Mouse (Mus musculus) liver (tissue): ENCODE results near the gene Ifitm1.
A peak's percentile ranks its signal among the peaks of the same experiment; 100 is the strongest.
"Not testable (repeated sequence)": the region's sequence is repeated elsewhere in the genome, so short reads cannot be mapped to it uniquely, and the experiment has no call there.

Experiments used
- DNase-seq: peaks from one replicate; pipeline ENCODE4 v3.0.0-alpha.2; 2020; ENCODE audit warnings: mixed read lengths

Ifitm1 gene

GRCm38 (mm10) chr7:140951051-140951450 is 16.0 kb upstream of the Ifitm1 start:
- DNase-seq: no peak

GRCm38 (mm10) chr7:140951765-140952164 is 15.3 kb upstream of the Ifitm1 start:
- no peak for DNase-seq

GRCm38 (mm10) chr7:140952441-140952840 is 14.6 kb upstream of the Ifitm1 start:
- DNase-seq: no peak

- DNase-seq: no peak
Observed at GRCm38 (mm10) chr7:140953133-140953532, 13.9 kb upstream of the Ifitm1 start.

- no peak for DNase-seq
Observed at GRCm38 (mm10) chr7:140953800-140954732, 13.0 kb upstream of the Ifitm1 start.

- DNase-seq: peak; percentile 59
Observed at GRCm38 (mm10) chr7:140954733-140955071, 12.3 kb upstream of the Ifitm1 start.

GRCm38 (mm10) chr7:140955342-140955741 is 11.7 kb upstream of the Ifitm1 start:
- peak; percentile 29 for DNase-seq

GRCm38 (mm10) chr7:140955758-140956555 is 11.1 kb upstream of the Ifitm1 start, which contains the start of the genes Gm45717 and Ifitm2:
Gene Gm45717, minus strand, starts transcription at chr7:140955937.
Gene Ifitm2, minus strand, starts transcription at chr7:140955987.
- DNase-seq: peak; percentile 47

GRCm38 (mm10) chr7:140956556-140956869 is 10.5 kb upstream of the Ifitm1 start:
- DNase-seq: no peak

- peak; percentile 39 for DNase-seq
Observed at GRCm38 (mm10) chr7:140959181-140959901, 7.7 kb upstream of the Ifitm1 start.

- no peak for DNase-seq
Observed at GRCm38 (mm10) chr7:140960026-140960425, 7.0 kb upstream of the Ifitm1 start.

GRCm38 (mm10) chr7:140961416-140961815 is 5.6 kb upstream of the Ifitm1 start:
- DNase-seq: no peak

- DNase-seq: no peak
Observed at GRCm38 (mm10) chr7:140962733-140963132, 4.3 kb upstream of the Ifitm1 start.

GRCm38 (mm10) chr7:140967862-140968591 is 1.0 kb downstream of the Ifitm1 start:
- no peak for DNase-seq

GRCm38 (mm10) chr7:140968710-140969109 is 1.7 kb downstream of the Ifitm1 start:
- DNase-seq: not testable (repeated sequence)

- no peak for DNase-seq
Observed at GRCm38 (mm10) chr7:140970931-140971330, 3.9 kb downstream of the Ifitm1 start.

- DNase-seq: no peak
Observed at GRCm38 (mm10) chr7:140971479-140972171, 4.6 kb downstream of the Ifitm1 start.

GRCm38 (mm10) chr7:140973396-140974165 is 6.6 kb downstream of the Ifitm1 start:
- DNase-seq: no peak

- DNase-seq: no peak
Observed at GRCm38 (mm10) chr7:140974940-140975339, 7.9 kb downstream of the Ifitm1 start.

- DNase-seq: no peak
Observed at GRCm38 (mm10) chr7:140975465-140975864, 8.4 kb downstream of the Ifitm1 start.

- not testable (repeated sequence) for DNase-seq
Observed at GRCm38 (mm10) chr7:140976720-140977119, 9.7 kb downstream of the Ifitm1 start.
